Mouse (Mus musculus) forebrain, embryonic 14.5 days (tissue): Measurements from ENCODE around the gene Capn11. TPM values are rescaled to one million over a fixed set of nuclear protein-coding genes. Genes with fewer than 3 reads are reported as not detected.

ENCODE experiments used
- ATAC-seq: fragments of 200-750 bp; cut with Nextera tagmentation; 2 replicates; pipeline ENCODE4 v1.8.0; 2017; ENCODE audit warnings: mild to moderate bottlenecking, moderate library complexity
- DNase-seq: peaks from one replicate; pipeline ENCODE4 v3.0.0-alpha.2; 2015; ENCODE audit warnings: low spot score
- H3K27ac ChIP-seq: fragments of 300-500 bp; sonication (generic); 2 replicates; pipeline ENCODE4 v1.5.1; 2014; ENCODE audit warnings: low read depth, mild to moderate bottlenecking, control low read depth, low read length, moderate library complexity
- H3K27me3 ChIP-seq: fragments of 300-500 bp; sonication (generic); replicated peaks from 2 replicates; pipeline ENCODE4 v1.6.1; 2014; ENCODE audit warnings: low read length, control low read depth, mixed read lengths; ENCODE audit not compliant: control insufficient read depth, insufficient read depth
- H3K36me3 ChIP-seq: fragments of 300-500 bp; sonication (generic); 2 replicates; pipeline ENCODE4 v1.6.1; 2014; ENCODE audit warnings: low read length, control low read depth; ENCODE audit not compliant: control insufficient read depth, insufficient read depth
- H3K4me1 ChIP-seq: fragments of 300-500 bp; sonication (generic); 2 replicates; pipeline ENCODE4 v1.6.1; 2014; ENCODE audit warnings: antibody characterized with exemption, low read length, control low read depth; ENCODE audit not compliant: control insufficient read depth, insufficient read depth
- H3K4me2 ChIP-seq: fragments of 300-500 bp; sonication (generic); 2 replicates; pipeline ENCODE4 v1.6.1; 2014; ENCODE audit warnings: mild to moderate bottlenecking, control low read depth, low read length
- H3K4me3 ChIP-seq: fragments of 300-500 bp; sonication (generic); 2 replicates; pipeline ENCODE4 v1.5.1; 2014; ENCODE audit warnings: low read depth, low read length, control low read depth
- H3K9ac ChIP-seq: fragments of 300-500 bp; sonication (generic); 2 replicates; pipeline ENCODE4 v1.6.1; 2014; ENCODE audit warnings: mild to moderate bottlenecking, low read length, control low read depth, moderate library complexity
- H3K9me3 ChIP-seq: fragments of 300-500 bp; sonication (generic); replicated peaks from 2 replicates; pipeline ENCODE4 v1.6.1; 2016; ENCODE audit warnings: low read length, control low read depth, mixed read lengths; ENCODE audit not compliant: control insufficient read depth
- WGBS: fragments of 180-500 bp; shearing (Covaris S2); extraction: QIAGEN DNeasy Blood & Tissue Kit; methylation state at CpG from one replicate; pipeline ENCODE4 v1.1.7; 2014; 5-methylcytosine and 5-hydroxymethylcytosine counted together
- polyA plus RNA-seq: library from polyadenylated mRNA; unstranded; fragments of >200 nt; fragmentation: Nextera tagmentation; extraction: Ambion mirVana; gene quantifications from 2 replicates; pipeline ENCODE4 v1.2.1, GENCODE M21; 2014

The Capn11 gene
- polyA plus RNA-seq, 1 experiment from 2014 or later = 0.61 TPM

DNA sequence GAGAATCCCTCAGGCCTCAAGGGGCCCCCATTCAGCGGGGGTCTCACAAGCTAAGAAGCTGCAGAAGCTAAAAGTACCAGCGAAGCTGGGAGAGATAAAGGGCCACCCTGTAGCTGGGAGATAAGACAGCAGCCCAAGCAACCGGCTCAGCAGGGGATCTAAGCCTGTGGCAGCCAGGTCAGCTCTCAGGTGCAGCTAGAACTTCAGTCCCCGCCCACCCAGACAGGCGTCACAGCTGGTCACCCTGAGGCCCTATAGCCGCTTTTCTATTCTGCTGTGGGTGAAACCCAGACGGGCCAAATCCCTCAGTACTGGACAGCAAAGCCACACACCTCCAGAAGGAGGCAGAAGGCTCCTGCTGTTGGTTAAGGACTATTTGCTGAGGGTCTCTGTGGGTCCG is 65.6 kb downstream of the Capn11 start:
- Histone ChIP-seq H3K4me1 (peaks cover 13% of the 10 kb centered on the region; the same call in 1 of the 2 replicates), H3K4me2 (peak overlapping the region; percentile 63; the same call in 1 of the 2 replicates)

DNA sequence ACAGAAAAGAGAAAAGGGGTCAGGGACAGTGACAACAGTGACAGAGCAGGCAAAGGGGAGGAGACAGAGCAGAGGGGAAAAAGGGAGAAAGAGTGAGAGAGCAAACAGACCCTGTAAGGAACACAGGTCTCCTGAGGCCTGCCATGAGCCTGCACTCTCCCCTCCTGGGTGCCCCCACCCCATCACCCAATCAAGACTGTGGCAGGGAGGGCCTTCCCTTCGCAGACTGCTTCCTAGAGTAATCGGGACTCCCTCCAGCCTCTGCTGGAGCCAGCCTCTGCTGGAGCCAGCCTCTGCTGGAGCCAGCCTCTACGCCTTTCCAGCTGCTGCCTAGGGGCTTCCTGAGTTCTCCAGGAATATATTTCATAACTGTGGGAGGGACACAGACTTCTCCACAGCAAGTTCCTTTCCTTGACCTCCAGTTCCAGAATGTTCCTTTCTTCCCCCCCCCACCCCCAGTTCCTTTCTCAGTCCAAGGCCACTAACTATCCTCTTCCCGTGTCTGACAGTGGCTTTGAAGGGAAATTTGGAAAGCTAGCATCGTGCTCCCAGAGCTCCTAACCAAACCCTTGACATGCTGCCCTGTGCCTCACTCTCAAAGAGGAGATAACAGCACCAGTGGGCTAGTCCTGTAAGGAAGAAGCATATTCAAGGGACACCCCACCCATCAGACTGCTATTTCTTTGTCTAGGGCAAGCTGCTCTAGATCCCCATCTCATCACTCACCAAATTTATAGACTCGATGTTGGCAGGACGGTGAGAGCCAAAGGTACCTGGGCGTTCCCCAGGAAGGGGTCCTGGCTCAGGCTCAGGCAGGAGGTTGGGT is 66.3 kb downstream of the Capn11 start:
- peaks cover 13% of the 10 kb centered on the region; the same call in 1 of the 2 replicates for H3K4me1 ChIP-seq
- peaks cover 4% of the 10 kb centered on the region; the same call in 1 of the 2 replicates for H3K27me3 ChIP-seq
- no peaks in the 10 kb centered on the region for H3K9me3 ChIP-seq
- no peak overlapping the region for H3K27ac ChIP-seq
- no peak for ATAC-seq
- H3K4me3 ChIP-seq = no peak overlapping the region
- no peak for DNase-seq
- no peaks in the 10 kb centered on the region for H3K36me3 ChIP-seq
- peak overlapping the region; percentile 21; the same call in 1 of the 2 replicates for H3K9ac ChIP-seq
- 56% methylated on average over 8 of the region's 8 CpGs for WGBS
- H3K4me2 ChIP-seq = peak overlapping the region; percentile 63; the same call in 1 of the 2 replicates

More for the DNA sequence above, 65.6 kb downstream of the Capn11 start:
- DNase-seq = no peak
- H3K27me3 ChIP-seq = peaks cover 4% of the 10 kb centered on the region; the same call in 1 of the 2 replicates
- no peaks in the 10 kb centered on the region for H3K36me3 ChIP-seq
- ATAC-seq = no peak
- no peak overlapping the region for H3K9ac ChIP-seq
- WGBS = 30% methylated on average over 8 of the region's 8 CpGs
- no peaks in the 10 kb centered on the region for H3K9me3 ChIP-seq
- no peak overlapping the region for H3K27ac ChIP-seq
- no peak overlapping the region for H3K4me3 ChIP-seq

DNA sequence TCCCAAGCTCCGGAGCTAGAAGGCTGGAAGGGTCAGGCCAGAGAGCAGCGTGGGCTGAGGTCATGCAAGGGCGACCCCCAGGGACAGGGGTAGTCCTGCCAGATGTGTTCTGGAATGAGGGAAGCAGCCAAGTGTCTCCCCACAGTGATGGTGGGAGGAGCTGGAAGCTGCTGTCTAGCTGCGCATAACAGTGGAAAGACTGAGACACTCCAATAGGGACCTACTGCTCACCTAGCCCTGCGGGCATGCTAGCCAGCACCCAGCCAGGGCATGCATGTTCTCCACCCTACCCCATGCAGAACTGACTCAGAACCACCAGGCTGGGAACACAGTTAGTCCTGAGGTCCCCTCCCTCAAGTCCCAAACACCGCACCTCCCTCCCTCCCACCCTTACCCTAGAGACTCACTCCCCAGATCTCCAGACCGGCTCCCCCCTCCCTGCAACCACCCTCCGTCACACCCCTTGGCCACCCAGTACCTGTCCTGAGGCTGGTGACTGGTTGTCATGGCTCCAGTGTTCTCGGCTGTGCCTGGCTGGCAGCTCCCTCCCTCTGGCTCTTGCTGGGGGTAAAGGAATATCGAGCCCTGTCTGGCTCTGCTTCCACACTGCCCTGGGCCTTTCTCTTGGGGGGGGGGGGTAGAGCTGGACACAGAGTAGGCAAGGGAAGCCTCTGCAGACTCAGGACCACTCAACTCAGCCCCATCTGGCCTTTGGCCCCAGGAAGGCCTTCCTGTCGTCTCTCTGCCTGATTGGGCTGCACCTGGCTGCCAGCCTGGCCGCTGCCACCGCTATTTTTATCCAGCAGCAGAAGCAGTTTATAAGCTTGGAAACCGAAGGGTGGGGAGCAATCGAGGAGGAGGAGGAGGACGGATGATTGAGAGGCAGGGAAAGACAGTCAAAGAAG is 67.2 kb downstream of the Capn11 start:
- Histone ChIP-seq H3K4me3 (no peak overlapping the region), H3K27me3 (peaks cover 4% of the 10 kb centered on the region; the same call in 1 of the 2 replicates), H3K4me2 (no peak overlapping the region), H3K9ac (no peak overlapping the region), H3K4me1 (peaks cover 13% of the 10 kb centered on the region; the same call in 1 of the 2 replicates), H3K27ac (no peak overlapping the region; the same call in 1 of the 2 replicates), H3K36me3 (no peaks in the 10 kb centered on the region), H3K9me3 (no peaks in the 10 kb centered on the region)
- no peak for DNase-seq
- WGBS = 63% methylated on average over 16 of the region's 16 CpGs
- no peak for ATAC-seq

DNA sequence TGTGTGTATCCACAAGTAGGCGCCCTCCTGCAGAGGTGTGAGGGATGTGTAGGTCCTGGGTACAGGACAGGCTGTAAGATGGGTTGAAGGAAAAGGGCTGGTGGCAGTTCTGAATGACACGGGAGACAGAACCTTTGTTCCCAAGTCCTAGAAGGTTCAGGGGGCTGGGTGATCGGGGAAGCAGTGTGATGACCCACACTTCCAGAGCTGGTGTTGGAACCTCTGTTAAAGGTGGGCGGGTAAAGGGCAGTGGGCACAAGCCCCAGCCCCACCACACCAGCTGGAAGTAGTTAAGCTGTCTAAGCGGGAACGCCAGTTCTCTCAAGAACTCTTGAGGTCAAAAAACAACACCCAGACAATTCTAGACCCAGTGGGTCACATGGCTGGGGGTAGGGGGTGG is 68.7 kb downstream of the Capn11 start:
- peaks cover 8% of the 10 kb centered on the region; the same call in 1 of the 2 replicates for H3K4me1 ChIP-seq
- 86% methylated on average over 6 of the region's 6 CpGs for WGBS
- peaks cover 4% of the 10 kb centered on the region; the same call in 1 of the 2 replicates for H3K27me3 ChIP-seq
- no peaks in the 10 kb centered on the region for H3K9me3 ChIP-seq
- H3K36me3 ChIP-seq = no peaks in the 10 kb centered on the region
- no peak for DNase-seq
- no peak overlapping the region for H3K4me3 ChIP-seq
- ATAC-seq = no peak
- H3K27ac ChIP-seq = no peak overlapping the region
- H3K4me2 ChIP-seq = no peak overlapping the region
- no peak overlapping the region for H3K9ac ChIP-seq

DNA sequence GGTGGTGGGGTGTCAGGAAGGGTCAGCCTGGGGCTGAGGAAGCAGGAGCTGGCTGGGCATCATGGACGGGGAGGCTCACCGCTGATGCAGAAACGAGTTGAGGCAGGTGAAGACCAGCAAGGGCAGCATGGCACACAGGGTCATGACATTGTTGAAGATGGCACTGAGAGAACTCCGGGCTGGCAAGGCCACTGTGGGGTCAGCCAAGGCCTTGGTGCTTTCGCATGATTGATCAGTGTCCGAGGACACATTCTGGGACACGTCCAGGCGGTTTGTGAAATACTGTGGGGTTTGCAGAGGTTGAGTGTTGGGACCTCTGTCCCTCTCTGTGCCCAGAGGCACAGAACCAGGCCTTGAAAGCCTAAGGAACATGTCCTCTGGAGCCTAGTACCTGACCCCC is 69.3 kb downstream of the Capn11 start:
- H3K4me2 ChIP-seq = no peak overlapping the region
- peaks cover 8% of the 10 kb centered on the region; the same call in 1 of the 2 replicates for H3K4me1 ChIP-seq
- H3K36me3 ChIP-seq = no peaks in the 10 kb centered on the region

DNA sequence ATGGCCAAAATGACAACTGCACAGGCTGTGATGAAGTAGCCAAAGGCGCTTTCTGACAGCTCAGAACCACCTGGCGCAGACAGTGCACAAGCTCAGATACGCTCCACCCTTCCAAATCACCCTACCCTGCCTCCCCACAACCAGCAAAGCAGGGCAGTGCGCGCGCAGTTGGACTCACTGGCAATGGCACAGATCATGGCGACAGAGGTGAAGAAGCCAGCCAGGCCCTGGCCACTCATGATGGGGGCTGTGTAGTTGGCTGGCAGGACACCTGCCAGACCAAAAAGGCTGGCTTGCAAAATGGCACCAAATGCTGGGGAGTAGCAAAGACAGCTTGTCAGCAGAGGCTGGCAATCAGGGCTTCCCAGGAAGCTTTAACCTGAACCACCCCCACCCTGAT is 69.9 kb downstream of the Capn11 start:
- DNase-seq (no peak), ATAC-seq (no peak)
- Histone ChIP-seq H3K36me3 (no peaks in the 10 kb centered on the region), H3K9me3 (no peaks in the 10 kb centered on the region), H3K27me3 (no peaks in the 10 kb centered on the region), H3K27ac (no peak overlapping the region), H3K4me3 (no peak overlapping the region), H3K9ac (no peak overlapping the region; the same call in 1 of the 2 replicates), H3K4me1 (peaks cover 6% of the 10 kb centered on the region; the same call in 1 of the 2 replicates), H3K4me2 (no peak overlapping the region)
- 96% methylated on average over 7 of the region's 7 CpGs for WGBS

More for the DNA sequence above, 69.3 kb downstream of the Capn11 start:
- H3K9me3 ChIP-seq = no peaks in the 10 kb centered on the region
- ATAC-seq = no peak
- no peak overlapping the region for H3K9ac ChIP-seq
- H3K4me3 ChIP-seq = no peak overlapping the region
- H3K27ac ChIP-seq = no peak overlapping the region
- 93% methylated on average over 8 of the region's 8 CpGs for WGBS
- DNase-seq = no peak
- H3K27me3 ChIP-seq = peaks cover 4% of the 10 kb centered on the region; the same call in 1 of the 2 replicates

DNA sequence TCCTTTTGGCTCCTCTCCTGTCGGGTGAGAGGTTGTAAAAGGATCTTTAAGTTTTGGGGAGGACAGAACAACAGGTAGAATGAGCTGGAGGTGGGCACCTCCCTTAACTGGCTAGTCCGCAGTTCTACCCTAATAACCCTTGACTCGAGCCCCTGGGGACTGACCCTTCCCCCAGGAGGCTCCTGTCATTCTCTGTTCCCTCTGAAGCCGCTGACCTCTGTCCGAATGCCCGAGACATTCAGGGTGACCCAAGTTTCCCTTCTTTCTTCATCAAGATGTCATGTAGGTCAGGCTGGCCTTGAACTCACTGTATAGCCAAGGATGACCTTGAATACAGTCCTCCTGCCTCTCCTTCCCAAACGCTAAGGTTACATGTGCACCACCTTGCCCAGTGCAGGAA is 70.8 kb downstream of the Capn11 start:
- Histone ChIP-seq H3K27ac (no peak overlapping the region), H3K4me2 (no peak overlapping the region), H3K27me3 (no peaks in the 10 kb centered on the region), H3K9ac (no peak overlapping the region), H3K36me3 (no peaks in the 10 kb centered on the region), H3K9me3 (no peaks in the 10 kb centered on the region), H3K4me3 (no peak overlapping the region), H3K4me1 (peaks cover 5% of the 10 kb centered on the region; the same call in 1 of the 2 replicates)
- no peak for DNase-seq
- WGBS = 95% methylated on average over 7 of the region's 7 CpGs
- ATAC-seq = no peak

DNA sequence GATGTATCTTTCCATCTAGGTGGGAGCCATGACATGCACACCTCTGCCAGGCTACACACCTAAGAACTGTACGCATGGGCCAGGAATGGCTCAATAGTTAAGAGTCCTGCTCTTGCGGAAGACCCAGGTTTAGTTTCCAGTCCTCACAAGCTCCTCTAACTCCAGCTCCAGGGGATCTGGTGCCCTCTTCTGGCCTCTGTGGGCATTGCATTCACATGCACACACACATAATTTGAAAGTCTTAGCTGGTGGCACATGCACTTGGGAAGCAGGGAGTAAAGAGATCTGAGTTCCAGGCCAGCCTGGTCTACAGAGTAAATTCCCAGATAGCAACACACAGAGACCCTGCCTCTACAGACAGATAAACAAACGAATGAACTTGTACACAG is 72.7 kb downstream of the Capn11 start:
- Histone ChIP-seq H3K27me3 (no peaks in the 10 kb centered on the region), H3K4me1 (0 out of 2 replicates have a peak, but pooled peaks cover 5% of the 10 kb centered on the region), H3K27ac (no peak overlapping the region), H3K9me3 (no peaks in the 10 kb centered on the region), H3K9ac (no peak overlapping the region), H3K4me3 (no peak overlapping the region), H3K4me2 (no peak overlapping the region), H3K36me3 (no peaks in the 10 kb centered on the region)
- WGBS = 97% methylated on average over 3 of the region's 3 CpGs
- DNase-seq (no peak), ATAC-seq (no peak)
